Mouse (Mus musculus) gonadal fat pad, adult 2 months (tissue): ENCODE measurements around the gene 4930562C15Rik. TPM values are rescaled to one million over a fixed set of nuclear protein-coding genes. Genes with fewer than 3 reads are reported as not detected.

Source experiments
- DNase-seq: peaks from one replicate; pipeline ENCODE4 v3.0.0-alpha.2; 2012; ENCODE audit warnings: low read depth
- polyA plus RNA-seq: library from polyadenylated mRNA; depleted of rRNA; stranded (reverse); fragments of >200 nt; gene quantifications from 2 replicates; pipeline ENCODE4 v1.2.3, GENCODE M21; 2012

4930562C15Rik gene
- polyA plus RNA-seq, 1 experiment = 0.19 TPM

DNA sequence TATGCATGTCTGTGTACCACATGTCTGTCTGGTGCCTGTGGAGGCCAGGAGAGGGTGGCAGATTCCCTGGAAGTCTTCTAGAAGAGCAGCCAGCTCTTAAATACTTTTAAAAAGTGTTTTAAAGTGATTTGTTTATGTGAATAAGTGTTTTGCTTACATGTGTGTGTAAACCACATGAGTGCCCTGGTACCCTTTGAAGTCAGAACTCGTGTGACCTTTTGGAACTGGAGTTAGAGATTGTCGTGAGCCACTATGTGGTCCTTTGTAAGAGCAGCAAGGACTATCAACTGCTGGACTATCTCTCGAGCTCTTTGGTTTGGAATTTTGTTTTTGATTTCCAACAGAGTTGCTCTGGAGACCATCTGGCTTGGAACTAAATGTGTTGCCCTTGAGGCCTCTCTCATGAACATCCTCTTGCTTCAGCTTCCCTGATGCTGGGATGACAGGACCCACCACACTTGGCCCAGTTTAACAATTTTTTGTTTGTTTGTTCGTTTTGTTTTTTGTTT, 55.0 kb downstream of the 4930562C15Rik start:
- DNase-seq = no peak

DNA sequence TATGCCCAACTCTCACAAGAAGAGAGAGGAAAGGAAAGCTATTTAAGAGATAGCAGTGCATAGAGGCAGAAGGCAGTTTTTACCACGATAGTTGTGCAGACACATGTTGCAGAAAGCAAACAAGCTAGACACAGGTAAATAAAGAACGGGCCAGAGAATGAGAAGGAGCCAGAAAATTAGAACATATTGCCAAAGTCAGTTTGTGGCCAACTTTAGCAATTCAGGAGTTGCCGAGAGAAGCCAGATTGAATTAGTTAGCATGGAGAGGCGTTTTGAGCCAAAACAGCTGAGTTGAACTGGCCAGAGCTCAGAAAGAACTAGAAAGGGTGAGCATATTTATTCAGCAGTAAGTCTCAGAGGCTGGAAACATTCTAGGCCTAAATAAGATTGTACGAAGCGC, 57.0 kb downstream of the 4930562C15Rik start:
- DNase-seq = no peak

DNA sequence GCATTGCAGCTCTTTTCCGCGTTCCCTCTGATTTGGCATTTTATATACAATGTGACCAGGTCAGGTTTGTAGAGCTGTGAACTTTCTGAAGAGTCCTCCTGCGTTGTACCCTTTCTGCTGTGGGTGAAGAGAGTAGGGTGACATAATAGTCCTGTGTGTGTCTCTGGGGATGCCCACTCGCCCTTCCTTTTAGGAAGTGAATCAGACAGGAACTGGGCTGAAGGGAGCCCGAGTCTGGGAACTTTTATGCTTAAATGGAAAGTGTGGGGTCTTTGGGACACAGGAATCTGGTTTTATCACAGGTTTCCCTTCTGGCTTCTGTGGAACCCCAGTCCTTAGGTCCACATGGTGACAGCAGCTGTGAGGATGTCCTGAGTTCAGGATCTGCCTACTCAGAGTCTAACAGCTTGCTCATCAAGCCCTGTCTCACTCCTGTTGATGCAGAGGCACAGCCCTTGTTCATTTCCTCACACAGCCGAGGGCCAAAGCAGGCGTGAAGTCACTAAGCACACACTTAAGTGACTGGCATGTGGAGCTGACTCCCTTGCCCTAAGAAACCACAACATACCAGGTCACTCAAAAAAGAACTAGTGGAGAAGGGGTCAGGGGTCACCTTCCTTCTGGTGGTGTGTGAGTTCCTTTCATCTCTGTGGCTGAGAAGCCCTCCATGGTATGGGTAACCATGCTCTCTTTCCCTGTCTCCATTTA, 59.1 kb downstream of the 4930562C15Rik start:
- no peak for DNase-seq

DNA sequence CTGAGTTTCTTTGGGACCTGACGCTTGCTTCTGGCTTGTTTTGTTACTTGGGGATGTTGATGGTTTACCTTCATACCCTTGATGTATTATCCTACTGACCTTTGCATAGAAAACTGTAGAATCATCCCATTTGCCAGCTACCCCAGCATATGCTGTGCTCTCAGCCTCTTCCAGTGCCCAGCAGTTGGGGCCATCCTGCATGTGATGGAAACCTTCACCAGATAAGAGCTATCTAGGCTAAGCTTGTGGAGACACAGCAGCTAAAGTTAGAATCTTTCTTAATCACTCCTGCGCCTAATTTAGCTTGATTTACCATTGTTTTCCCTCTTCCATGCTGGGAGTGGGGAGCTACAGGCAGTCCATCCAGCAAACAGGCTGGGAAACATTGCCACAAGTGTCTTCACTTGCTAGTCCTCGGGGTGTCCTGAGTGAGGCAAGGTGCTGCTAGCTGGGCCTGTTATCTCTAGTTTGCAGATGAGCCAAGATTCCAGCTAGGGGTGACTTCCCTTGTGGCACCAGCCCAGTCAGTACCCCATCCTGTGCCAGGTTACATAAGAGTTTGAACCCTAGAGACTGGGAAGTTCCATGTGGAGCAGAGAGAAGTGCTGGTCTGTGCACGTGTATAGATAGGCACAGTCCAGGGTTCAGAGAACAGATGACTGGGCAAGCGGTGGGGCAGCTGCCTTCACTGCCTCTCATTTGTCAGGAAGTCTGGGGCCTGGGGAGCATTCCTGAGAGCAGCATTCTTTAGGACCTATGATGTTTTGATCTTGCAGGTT, 61.2 kb downstream of the 4930562C15Rik start:
- no peak for DNase-seq

DNA sequence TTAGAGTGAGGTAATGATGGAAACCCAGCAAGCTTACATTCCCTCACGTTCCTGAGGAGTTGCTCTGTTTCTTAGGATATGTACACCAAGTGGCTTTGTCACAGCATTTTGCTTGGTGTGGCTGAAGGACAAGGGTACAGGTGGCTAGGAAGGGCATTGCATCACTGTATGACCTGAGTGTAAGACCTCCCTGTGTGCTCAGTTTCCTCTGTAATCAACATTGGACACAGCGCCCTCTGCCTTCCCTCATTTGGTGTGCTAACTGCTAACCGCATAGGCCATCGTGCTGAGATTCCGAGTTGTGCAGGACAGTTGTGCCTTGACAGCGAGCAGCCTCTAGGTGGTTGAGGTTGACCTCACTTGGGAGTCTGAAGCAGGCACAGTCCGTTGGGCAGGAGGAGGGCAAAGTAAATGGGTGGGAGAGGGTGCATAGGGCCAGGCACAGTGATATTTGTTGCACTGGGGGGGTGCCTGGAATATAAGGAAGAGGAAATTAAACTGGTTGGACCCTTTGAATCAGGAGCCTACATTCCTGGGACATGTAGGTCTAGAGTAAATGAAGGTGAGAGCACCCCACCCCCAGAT, 62.0 kb downstream of the 4930562C15Rik start:
- DNase-seq = no peak

DNA sequence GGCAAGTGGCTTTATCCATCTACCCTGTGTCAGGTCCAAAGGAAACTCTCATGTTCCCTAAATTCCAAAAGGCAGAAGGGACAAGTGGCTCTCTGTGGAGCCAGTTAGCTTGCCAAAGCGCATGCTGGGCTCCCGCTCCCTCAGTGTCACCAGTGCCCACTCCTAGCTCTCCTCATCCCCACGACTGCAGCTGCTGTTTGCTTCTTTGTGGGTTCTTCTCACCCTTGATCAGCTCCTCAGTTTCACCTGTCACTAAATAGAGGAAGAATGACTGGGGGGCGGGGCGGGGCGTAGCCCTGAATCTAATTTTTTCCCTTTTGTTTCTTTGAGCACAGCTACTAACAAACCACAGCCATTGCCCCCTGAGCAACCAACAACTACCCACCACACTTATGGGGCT, 63.7 kb downstream of the 4930562C15Rik start:
- no peak for DNase-seq

DNA sequence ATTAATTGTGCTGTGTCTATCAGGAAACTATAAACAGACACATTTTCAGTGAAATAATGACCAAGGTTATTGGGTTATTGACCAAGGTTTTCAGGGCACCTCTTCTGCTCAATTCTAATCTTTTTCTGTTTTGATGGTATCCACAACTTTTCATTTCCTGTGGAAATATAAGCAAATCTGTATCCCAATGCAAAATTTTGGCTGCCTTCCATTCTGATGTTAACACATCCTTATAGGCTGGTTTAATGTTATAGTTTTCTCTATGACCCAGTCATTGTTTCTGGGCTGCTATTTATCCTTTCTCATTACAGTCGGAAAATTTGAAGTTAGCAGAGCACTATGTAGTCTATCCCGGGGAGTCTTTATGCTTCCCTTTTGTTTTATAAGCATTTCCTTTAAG, 64.5 kb downstream of the 4930562C15Rik start:
- no peak for DNase-seq

DNA sequence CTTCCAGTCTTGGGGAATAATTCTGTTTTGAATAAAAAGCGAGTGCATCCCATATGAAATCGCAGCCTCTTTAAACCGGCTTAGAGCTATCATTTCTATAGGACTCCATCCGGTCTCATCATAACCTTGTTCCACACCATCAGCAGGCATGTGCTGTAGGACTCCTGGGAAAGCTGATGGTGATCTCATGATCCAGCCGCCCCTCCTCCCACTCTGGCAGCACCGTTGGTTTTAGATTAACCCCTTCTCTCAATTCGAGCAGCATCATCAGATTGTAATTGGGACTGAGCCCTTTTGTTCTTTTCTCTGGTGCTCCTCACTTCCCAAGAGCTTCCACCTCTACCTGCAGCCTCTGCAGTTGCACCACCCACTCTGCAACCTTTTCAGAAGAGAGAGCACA, 66.0 kb downstream of the 4930562C15Rik start:
- DNase-seq = no peak

DNA sequence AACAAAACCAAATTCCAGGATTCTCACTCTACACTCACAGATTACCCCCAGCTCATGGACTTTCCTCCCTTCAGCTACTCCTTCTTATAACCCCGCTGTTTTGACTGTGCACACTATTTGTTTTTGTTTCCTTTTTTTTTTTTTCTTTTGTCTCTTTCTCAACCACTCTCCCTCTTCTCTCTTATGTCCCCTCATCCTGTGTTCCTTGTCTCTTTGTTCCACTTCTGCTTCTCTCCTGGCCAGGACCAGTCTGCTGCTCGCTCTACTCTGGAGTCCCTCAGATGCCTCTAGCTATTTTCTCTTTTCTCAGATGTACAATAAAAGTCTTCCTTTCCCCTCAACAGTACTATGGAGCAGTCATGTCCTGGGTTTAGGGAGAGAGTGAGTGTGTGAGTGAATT, 67.2 kb downstream of the 4930562C15Rik start:
- DNase-seq = no peak

DNA sequence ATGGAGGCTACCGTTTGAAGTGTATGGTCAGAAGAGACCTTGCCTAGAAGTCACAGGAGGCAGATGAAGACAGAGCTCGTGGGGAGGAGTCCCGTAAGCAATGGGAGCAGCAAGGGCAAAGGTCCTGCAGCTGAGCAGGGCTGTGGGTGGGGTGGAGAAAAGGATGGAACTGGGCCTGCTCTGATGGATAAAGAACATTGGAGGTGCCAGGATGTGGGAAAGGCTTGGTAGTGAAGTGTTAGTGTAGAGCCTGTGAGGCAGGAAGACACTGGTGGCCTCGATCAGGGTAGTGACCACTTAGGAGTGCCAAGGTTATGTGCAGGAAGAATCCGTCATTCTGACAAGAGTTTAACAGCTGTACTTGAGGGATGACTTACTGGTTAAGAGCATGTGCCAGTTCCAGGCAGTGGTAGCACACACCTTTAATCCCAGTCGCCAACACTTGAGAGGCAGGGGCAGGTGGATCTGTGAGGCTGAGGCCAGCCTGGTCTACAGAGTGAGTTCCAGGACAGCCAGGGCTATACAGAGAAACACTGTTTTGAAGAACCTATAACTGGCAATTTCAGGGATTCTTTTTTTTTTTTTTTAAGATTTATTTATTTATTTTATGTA, 68.4 kb downstream of the 4930562C15Rik start:
- DNase-seq = no peak

DNA sequence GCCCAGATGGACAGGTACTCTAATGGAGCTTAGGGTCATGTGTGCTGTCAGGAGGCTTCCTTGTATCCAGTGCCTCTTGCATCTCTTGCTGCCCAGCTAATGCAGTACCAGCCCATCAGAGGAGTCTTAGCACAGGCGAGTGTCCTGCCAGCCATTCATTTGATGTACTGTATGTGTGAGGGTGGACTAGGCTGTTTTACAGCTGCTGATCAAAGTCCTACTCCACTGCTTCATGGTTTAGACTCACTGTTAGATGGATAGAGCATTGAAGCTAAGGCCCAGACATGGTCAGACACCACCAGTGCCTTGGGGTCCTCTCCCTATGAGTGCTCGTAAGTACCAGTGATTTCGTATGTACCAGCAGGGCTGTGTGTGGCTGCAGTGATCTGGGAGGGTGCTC, 69.7 kb downstream of the 4930562C15Rik start:
- no peak for DNase-seq

DNA sequence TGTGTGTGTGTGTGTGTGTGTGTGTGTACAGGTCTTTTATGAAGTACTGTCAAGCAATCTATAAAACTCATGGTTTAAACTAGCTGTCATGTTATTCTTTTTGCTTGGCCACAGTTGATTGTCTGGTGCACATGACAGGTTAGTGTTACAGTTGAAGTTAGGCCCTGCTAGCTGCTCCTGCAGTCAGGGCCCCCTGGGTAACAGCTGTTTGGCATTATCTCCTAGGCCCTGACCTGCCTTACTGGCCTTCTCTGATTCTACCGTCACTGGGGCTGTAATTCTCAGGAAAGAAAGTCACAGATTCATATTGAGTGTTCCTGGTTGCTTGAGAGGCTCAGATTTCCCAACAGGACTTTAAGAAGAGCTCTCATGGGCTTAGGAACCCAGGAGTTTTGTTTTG, 70.4 kb downstream of the 4930562C15Rik start:
- no peak for DNase-seq

DNA sequence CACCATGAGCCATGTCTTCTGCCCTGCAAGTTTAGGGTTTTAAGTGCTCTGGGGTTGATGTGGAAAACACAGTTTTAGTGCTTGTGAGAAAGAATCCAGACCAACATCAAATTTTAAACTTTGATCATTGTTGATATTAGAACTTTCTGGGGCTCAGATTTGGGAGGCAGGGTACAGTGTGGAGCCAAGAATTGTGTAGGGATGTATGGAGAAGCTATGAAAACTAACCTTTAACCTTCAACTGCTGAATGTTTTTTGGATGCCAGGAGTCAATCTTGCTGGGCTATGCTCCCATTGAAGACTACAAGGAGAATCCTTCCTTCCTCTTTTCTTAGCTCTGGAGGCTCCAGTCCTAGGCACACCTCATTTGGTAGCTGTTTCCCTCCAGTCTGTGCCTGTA, 71.3 kb downstream of the 4930562C15Rik start:
- DNase-seq = no peak

DNA sequence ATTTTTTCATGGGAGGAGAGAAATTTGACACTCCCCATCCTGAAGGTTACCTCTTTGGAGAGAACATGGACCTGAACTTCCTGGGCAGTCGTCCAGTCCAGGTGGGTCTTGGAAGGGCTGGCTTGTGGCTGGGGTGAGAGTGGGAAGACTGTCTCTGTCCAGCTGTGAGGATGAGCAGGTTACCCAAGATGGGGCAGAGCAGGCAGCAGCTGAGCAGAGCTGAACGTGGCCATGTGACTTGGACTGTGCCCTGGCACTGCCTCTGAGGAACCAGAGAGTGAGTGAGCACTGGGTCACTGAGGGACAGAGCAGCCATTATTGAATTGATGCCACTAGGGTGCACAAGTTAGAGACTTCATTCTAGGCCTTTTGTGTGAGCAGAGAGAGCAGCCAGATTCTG, 72.2 kb downstream of the 4930562C15Rik start:
- DNase-seq = no peak

DNA sequence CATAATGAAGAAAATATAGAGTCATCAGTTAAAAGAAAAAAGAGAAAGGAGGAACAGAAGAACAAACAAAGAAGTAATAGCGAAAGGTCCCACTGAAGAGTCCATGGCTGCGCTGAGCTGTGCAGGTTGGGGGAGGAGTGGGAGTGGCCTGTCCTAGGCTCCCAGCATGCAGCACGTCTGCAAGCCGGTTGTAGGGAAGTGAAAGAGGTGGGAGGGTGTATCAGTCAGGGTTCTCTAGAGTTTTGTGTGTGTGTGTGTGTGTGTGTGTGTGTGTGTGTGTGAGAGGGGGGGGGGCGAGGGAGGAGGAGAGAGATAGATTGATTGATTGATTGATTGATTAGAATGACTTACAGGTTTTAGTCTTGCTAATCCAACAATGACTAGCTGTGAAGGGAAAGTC, 72.8 kb downstream of the 4930562C15Rik start:
- DNase-seq = no peak

DNA sequence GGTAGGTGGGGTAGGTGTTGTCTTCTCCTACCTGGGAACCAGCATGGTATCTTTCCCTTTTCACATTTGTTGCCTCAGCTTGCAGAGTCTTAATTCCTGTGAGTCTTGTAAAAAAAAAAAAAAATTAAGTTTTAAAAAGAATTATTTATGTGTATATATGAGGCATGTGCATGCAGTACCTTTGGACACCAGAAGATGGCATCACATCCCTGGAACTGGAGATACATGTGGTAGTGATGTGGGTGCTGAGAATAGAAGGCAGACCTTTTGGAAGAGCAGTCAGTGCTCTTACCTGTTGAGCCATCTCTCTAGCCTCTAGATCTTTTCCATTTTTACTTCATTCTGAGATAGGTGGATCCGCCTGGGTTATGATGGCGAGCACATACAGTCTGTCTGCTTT, 74.5 kb downstream of the 4930562C15Rik start:
- DNase-seq = no peak

DNA sequence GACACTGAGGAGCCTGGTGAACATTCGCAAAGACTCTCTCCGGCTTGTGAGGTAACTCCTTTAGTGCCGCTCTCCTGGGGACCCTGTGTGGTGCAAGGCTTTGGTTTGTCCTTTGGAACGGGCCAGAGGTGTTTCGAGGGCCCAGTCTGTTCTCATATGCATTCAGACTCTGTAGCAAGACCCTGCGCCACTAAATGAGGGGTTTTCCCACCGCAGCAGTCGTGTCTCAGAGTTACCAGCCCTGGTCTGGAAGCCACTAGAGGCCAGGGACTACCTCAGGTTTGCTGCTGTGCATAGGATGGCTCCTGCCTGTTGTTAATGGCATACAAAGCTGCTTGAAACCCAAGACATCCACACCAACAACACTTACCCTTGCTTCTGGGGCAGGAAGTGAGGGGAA, 75.5 kb downstream of the 4930562C15Rik start:
- DNase-seq = no peak

DNA sequence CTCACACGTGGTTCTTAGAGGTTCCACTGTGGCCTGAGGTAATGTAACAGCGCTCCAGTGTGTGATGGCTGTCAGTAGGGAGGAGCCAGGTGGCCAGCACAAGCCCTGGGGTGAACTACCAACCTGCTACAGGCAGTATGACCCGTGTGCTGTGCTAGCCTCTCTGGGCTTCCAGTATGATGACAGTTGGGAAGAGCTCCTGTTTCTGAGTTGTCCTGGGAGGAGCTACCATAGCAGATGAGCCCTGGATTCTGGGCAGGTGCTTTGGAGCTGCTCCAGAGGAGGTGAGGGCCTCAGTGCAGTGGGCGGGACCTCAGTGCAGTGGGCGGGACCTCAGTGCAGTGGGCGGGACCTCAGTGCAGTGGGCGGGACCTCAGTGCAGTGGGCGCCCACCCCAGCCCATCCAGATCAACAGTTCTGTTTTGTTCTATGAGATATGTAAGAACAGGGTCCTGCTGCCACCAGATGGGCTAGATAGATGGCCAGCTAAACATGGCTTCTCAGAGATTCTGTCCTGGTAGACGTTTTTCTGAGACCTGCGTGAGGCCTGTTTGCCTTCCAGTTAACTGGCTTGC, 76.9 kb downstream of the 4930562C15Rik start:
- DNase-seq = no peak

DNA sequence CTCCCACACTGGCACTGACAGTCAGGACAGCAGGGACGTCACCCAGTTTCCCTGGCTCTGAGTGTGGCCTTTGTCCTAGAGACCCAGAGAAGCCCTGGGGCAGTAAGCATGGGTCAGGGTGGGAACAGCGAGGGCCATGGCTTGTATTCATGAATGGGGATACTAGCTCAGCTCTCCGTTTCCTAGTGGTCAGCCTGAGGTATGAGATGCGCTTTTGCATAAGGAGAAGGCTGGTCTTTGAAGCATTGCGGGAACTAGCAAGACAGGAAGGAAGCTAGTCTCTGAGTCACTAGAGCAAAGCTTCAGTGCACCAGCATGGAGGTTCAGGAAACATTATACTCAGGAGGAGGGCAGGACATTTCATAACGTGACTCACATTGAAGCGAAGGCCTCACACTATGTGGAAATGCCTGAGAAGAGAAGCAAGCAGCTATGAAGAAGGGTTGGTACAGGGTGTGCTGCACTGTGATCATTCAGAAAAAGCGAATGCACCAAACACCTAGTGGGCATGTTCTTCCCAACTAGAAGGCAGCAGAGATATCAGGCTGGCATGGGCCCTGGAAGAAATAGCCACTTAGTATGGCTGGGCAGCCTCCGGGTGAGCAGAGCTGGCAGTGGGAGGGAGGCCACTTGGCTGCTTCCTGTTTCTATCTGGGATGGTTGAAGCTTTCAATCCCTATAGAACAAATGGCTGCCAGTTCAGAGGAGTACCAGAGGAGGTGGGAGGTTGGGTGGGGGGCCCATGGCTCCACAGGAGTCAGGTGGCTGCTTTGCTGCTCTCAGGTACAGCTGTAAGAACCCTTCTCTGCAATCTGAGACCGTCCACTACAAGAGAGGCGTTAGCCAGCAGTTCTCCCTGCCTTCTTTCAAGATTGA, 77.9 kb downstream of the 4930562C15Rik start:
- no peak for DNase-seq

DNA sequence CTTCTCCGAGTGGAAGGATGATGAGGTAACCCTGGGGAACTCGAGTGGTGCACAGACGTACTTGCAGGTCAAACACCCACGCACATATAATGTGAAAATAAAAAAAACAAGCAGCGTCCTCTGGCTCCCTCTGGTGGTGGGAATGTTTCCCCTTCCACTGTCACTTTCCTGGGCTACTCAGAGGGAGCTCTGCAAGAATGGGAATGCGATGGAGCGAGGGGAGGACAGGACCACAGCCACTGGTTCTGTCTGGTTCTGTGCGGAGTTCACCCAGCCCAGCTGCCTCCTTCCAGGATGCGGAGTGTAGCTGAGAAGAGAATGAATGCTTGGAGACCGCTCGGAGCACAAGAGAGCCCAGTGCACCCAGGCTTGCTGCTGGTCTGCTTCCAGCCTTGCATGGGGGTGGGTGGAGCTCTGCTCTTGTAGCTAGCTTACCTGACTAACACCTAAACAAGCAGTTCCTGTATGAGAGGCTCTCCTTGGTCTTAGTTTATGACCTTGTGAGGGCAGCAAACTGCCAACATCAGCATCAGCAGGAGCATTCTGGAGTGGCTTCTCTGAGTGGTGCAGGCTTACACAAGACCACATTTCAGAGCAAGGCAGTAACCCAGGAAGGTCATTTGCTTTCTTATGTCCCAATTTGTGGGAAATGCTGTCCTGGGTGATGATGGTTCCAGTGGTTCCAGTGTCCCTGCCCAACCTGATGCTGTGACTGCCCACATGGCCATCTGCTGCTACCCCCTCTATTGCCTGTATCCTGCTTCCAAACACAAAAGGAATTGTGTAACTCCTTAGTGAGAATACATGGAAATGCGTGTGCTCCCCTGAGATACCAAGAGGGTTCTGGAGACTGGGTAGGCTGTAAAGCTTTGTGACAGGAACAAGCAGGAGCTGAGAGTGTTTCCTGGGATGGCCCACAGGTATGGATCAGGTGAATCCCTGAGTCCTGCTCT, 78.8 kb downstream of the 4930562C15Rik start:
- no peak for DNase-seq
